Mouse (Mus musculus): ENCODE data around the gene C77080. TPM values are rescaled to one million over a fixed set of nuclear protein-coding genes. Genes with fewer than 3 reads are reported as not detected.
"Not testable (repeated sequence)": the region's sequence is repeated elsewhere in the genome, so short reads cannot be mapped to it uniquely, and the experiment has no call there.

C77080 gene
- total RNA-seq, 2 experiments from 2014 or later = 1.7 to 1.9 TPM

- intact Hi-C loops (cut with DNase I) = loop anchor here (2.0 kb wide), 1 partner anchor 55 kb away; no protein-coding TSS in a partner anchor
- DNase-seq = no peak
Measured at GRCm38 (mm10) chr4:129221097-129222010, 39.9 kb downstream of the C77080 start.

GRCm38 (mm10) chr4:129220376-129221089, 40.7 kb downstream of the C77080 start:
- no peak for DNase-seq
- intact Hi-C loops (cut with DNase I) = loop anchor here (2.0 kb wide), 1 partner anchor 56 kb away; no protein-coding TSS in a partner anchor

GRCm38 (mm10) chr4:129219198-129219597, 42.0 kb downstream of the C77080 start:
- no peak for DNase-seq

GRCm38 (mm10) chr4:129218569-129219175, 42.5 kb downstream of the C77080 start:
- DNase-seq = no peak
- intact Hi-C loops (cut with DNase I) = no loop called here

More at GRCm38 (mm10) chr4:129219198-129219597, 42.0 kb downstream of the C77080 start:
- intact Hi-C loops (cut with DNase I) = no loop called here

GRCm38 (mm10) chr4:129212486-129212885, 48.7 kb downstream of the C77080 start:
- intact Hi-C loops (cut with DNase I) = loop anchor here (2.0 kb wide), 1 partner anchor 64 kb away; no protein-coding TSS in a partner anchor
- DNase-seq = not testable (repeated sequence)

- DNase-seq = peak in 1 of 2 experiments; percentile 19
- intact Hi-C loops (cut with DNase I) = no loop called here
Measured at GRCm38 (mm10) chr4:129211461-129211860, 49.7 kb downstream of the C77080 start.

DNA sequence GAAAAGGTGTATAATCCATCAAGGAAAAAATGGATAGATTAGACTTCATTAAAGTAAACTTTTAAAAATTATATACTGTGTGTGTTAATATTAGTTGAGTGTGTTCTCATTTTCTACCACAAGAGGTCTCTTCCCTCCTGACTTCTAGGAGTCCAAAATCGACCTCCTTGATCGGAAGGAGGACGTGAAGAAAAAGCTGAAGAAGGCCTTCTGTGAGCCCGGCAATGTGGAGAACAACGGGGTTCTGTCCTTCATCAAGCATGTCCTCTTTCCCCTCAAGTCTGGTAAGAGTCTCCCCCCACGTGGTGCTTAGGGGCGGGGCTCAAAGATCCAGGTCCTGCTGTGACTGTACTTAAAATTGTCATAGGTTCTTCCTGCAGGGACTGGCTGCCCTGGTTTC, 51.7 kb downstream of the C77080 start:
- intact Hi-C loops (cut with DNase I) = loop anchor here (10.0 kb wide), 1 partner anchor 245 kb away; no protein-coding TSS in a partner anchor
- DNase-seq = no peak

GRCm38 (mm10) chr4:129206792-129207191, 54.4 kb downstream of the C77080 start:
- no peak for DNase-seq
- intact Hi-C loops (cut with DNase I) = loop anchor here (10.0 kb wide), 1 partner anchor 248 kb away; no protein-coding TSS in a partner anchor

DNA sequence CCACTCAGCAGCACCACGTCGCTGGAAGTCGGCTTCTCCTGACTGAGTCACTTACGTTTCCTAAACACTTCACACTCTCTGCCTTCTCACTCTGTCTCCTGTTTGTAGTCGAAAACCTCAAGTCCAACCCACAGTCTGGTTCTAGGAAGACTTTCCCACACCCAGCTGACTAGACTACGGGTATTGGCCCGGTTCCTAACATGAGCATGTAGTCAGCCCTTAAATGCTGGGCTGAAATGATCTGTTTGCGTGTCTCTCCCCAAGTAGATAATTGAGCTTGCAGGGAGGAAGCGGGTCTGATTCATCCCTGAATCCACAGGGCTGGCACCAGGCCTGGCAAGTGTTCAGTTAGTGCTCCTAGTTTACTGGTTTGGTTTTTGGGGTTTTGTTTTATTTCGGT, 56.5 kb downstream of the C77080 start:
- intact Hi-C loops (cut with DNase I) = loop anchor here (10.0 kb wide), 1 partner anchor 250 kb away; no protein-coding TSS in a partner anchor
- no peak for DNase-seq

- intact Hi-C loops (cut with DNase I) = no loop called here
- DNase-seq = no peak
Measured at GRCm38 (mm10) chr4:129197514-129197913, 63.7 kb downstream of the C77080 start.

DNA sequence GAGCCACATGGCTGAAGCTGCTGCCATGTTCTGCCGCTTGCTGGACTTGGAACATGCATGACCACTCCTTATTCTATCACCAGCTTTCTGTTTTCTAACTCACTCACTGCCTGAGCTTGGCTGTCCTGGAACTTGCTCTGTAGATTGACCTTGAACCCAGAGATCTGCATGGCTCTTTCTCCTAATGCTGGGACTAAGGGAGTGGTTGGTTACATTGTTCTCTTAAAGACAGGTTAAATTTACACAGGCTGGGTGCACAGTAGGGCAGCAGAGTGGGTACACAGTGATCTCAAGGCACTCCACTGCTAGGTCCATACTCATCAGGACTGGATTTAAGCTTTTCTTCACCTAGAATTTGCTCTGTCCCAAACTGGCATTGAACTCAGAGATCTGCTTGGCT, 66.9 kb downstream of the C77080 start:
- no peak for DNase-seq
- intact Hi-C loops (cut with DNase I) = no loop called here

- DNase-seq = no peak
Measured at GRCm38 (mm10) chr4:129191691-129192090, 69.5 kb downstream of the C77080 start.

GRCm38 (mm10) chr4:129190538-129190937, 70.7 kb downstream of the C77080 start:
- DNase-seq = no peak
- intact Hi-C loops (cut with DNase I) = no loop called here

More at GRCm38 (mm10) chr4:129191691-129192090, 69.5 kb downstream of the C77080 start:
- intact Hi-C loops (cut with DNase I) = no loop called here

GRCm38 (mm10) chr4:129189542-129190519, 71.4 kb downstream of the C77080 start, which contains the start of the genes S100pbp and Yars:
TSS of gene S100pbp (minus strand) at chr4:129189727.
TSS of gene Yars (plus strand) at chr4:129189760.
- peak; percentile 95 for DNase-seq
- intact Hi-C loops (cut with DNase I) = no loop called here

DNA sequence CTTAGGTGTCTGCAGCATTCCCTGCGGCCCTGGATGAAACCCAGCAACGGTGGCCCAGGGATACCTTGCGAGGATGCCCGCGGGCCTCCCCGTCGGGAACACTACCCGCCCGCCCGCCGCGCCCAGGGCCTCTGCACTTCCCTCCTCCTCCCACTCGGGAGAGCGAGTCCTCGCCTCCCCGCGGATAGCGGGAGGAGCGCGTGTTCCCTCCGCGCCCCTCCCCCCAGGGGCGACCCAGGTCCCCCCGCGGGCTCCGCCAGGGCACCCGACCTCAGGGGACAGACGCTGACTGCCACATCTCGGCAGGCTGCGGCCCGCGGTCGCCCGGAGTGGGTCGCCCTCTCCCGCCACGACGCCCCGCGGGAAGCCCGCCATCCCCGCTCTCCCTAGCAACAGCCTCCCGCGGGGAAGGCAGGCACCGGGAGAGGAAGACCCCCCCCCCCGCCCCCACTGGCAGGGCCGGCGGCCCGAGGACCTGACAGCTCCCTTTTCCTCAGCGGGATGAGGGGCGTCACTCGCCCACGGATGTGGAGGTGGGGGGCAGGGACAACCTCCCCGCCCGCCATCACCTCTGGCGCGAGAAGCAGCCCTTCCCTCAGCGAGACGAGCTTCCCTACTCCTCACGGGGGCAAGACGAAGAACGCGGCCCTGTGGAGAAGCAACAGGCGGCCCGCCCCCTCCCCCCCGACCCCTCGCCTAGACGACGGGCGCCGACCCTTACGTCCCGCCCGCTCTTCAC, 72.2 kb downstream of the C77080 start:
- intact Hi-C loops (cut with DNase I) = no loop called here
- DNase-seq = peak; percentile 37 to 47

- intact Hi-C loops (cut with DNase I) = no loop called here
- DNase-seq = no peak
Measured at GRCm38 (mm10) chr4:129188041-129188659, 73.1 kb downstream of the C77080 start.

GRCm38 (mm10) chr4:129179560-129179959, 81.6 kb downstream of the C77080 start:
- DNase-seq = no peak
- intact Hi-C loops (cut with DNase I) = no loop called here

- intact Hi-C loops (cut with DNase I) = no loop called here
- DNase-seq = no peak
Measured at GRCm38 (mm10) chr4:129172529-129172928, 88.7 kb downstream of the C77080 start.
